Mouse (Mus musculus) cerebellum, adult 11-12 months (tissue): ENCODE measurements at regions not wholly inside any gene's neighbourhood (a gene's known extent, or its start where the extent isn't known, plus 50 kb on each side); places are given as distances from the start of the nearest gene placed in this dataset.
"Not testable (repeated sequence)": the region's sequence is repeated elsewhere in the genome, so short reads cannot be mapped to it uniquely, and the experiment has no call there.

Experiments
- DNase-seq: peaks from one replicate; pipeline ENCODE4 v3.0.0; 2022

GRCm38 (mm10) chr9:32947221-32947620 lies 311.2 kb downstream of the Ets1 start:
- DNase-seq = no peak

- no peak for DNase-seq
Measured at GRCm38 (mm10) chr9:32949036-32949435, 313.0 kb downstream of the Ets1 start.

GRCm38 (mm10) chr9:32958716-32959115 lies 322.7 kb downstream of the Ets1 start:
- no peak for DNase-seq

GRCm38 (mm10) chr9:32959468-32959867 lies 323.4 kb downstream of the Ets1 start:
- DNase-seq = not testable (repeated sequence)

- no peak for DNase-seq
Measured at GRCm38 (mm10) chr9:32962679-32963205, 326.7 kb downstream of the Ets1 start.

- DNase-seq = no peak
Measured at GRCm38 (mm10) chr9:32968446-32968845, 332.4 kb downstream of the Ets1 start.

- DNase-seq = no peak
Measured at GRCm38 (mm10) chr9:32971421-32971820, 335.4 kb downstream of the Ets1 start.

GRCm38 (mm10) chr9:32971926-32972325 lies 335.9 kb downstream of the Ets1 start:
- no peak for DNase-seq

GRCm38 (mm10) chr9:32972431-32973052 lies 336.5 kb downstream of the Ets1 start:
- no peak for DNase-seq

- DNase-seq = no peak
Measured at GRCm38 (mm10) chr9:32977732-32978131, 341.7 kb downstream of the Ets1 start.

GRCm38 (mm10) chr9:32980846-32981245 lies 344.8 kb downstream of the Ets1 start:
- no peak for DNase-seq

- DNase-seq = no peak
Measured at GRCm38 (mm10) chr9:32983182-32983581, 347.2 kb downstream of the Ets1 start.

- no peak for DNase-seq
Measured at GRCm38 (mm10) chr9:32986836-32987673, 351.0 kb downstream of the Ets1 start.

- DNase-seq = no peak
Measured at GRCm38 (mm10) chr9:32989006-32989405, 353.0 kb downstream of the Ets1 start.

- no peak for DNase-seq
Measured at GRCm38 (mm10) chr9:32998323-32998722, 362.3 kb downstream of the Ets1 start.

- DNase-seq = no peak
Measured at GRCm38 (mm10) chr9:33000691-33001164, 364.7 kb downstream of the Ets1 start.

GRCm38 (mm10) chr9:33001165-33001949 lies 365.3 kb downstream of the Ets1 start:
- DNase-seq = no peak

GRCm38 (mm10) chr9:33003880-33004279 lies 367.9 kb downstream of the Ets1 start:
- no peak for DNase-seq

GRCm38 (mm10) chr9:33004536-33004935 lies 368.5 kb downstream of the Ets1 start:
- no peak for DNase-seq

GRCm38 (mm10) chr9:33007456-33008063 lies 371.5 kb downstream of the Ets1 start:
- no peak for DNase-seq

- no peak for DNase-seq
Measured at GRCm38 (mm10) chr9:33011241-33011640, 375.2 kb downstream of the Ets1 start.

GRCm38 (mm10) chr9:33035401-33035800 lies 399.4 kb downstream of the Ets1 start:
- DNase-seq = no peak
